Comparison of ENCODE assay signal across 11 mouse cellular contexts in genomic region chr6:145592531-145592998, GRCm38 (mm10). TPM values are rescaled to one million over a fixed set of nuclear protein-coding genes. Genes with fewer than 3 reads are reported as not detected.
A peak's percentile ranks its signal among the peaks of the same experiment; 100 is the strongest.
DNase-seq lines count a peak whose midpoint lies in the region; ATAC-seq and TF ChIP-seq lines count a peak whose summit lies in the region.
"Had no signal": no experiment of that assay in that cellular context is flagged by ENCODE, and none has a peak within 500 bp of the region (broad histone marks: within the 10 kb centered on the region; RNA-seq: fewer than 3 reads in every experiment).

No protein-coding gene starts in this region.

- no peaks in the 10 kb centered on the region for H3K27me3 ChIP-seq in forebrain, embryonic 13.5 days
- no peaks in the 10 kb centered on the region for H3K27me3 ChIP-seq in forebrain, embryonic 10.5 days (ENCODE audit: poor library complexity, severe bottlenecking)
- H3K27me3 ChIP-seq in lung, embryonic 14.5 days (ENCODE audit: insufficient read depth, low read length) = no peaks in the 10 kb centered on the region
- H3K27me3 ChIP-seq in intestine, embryonic 15.5 days (replicated peaks) = no peaks in the 10 kb centered on the region
- H3K27me3 ChIP-seq in midbrain, embryonic 16.5 days (ENCODE audit: control insufficient read depth, insufficient read depth, low read depth, low read length) = no peaks in the 10 kb centered on the region
- H3K27me3 ChIP-seq: heart, embryonic 15.5 days had no signal

- TF ChIP-seq POLR2A in lung, adult 2 months (IDR thresholded peaks at IDR 0.05; ENCODE audit: borderline replicate concordance, extremely low read depth, low read depth, low read length) = no peak

- WGBS in forebrain, embryonic 13.5 days = 65% methylated on average over 8 of the region's 8 CpGs
- WGBS in forebrain, embryonic 10.5 days = 76% methylated on average over 8 of the region's 8 CpGs
- WGBS in lung, embryonic 14.5 days = 35% methylated on average over 8 of the region's 8 CpGs
- 65% methylated on average over 8 of the region's 8 CpGs for whole genome bisulfite sequencing in lung, adult 2 months
- 34% methylated on average over 8 of the region's 8 CpGs for WGBS in intestine, embryonic 15.5 days
- 30% methylated on average over 8 of the region's 8 CpGs for WGBS in midbrain, embryonic 16.5 days

- H3K27ac ChIP-seq in forebrain, embryonic 13.5 days = no peak overlapping the region; the same call in 1 of the 2 replicates
- H3K27ac ChIP-seq in forebrain, embryonic 10.5 days = no peak overlapping the region
- peak overlapping the region; percentile 72 for H3K27ac ChIP-seq in lung, embryonic 14.5 days (ENCODE audit: low read depth)
- peak overlapping the region; percentile 80 for H3K27ac ChIP-seq in intestine, embryonic 15.5 days
- H3K27ac ChIP-seq in midbrain, embryonic 16.5 days (ENCODE audit: low read length) = no peak overlapping the region
- H3K27ac ChIP-seq: heart, embryonic 15.5 days had no signal

- no peaks in the 10 kb centered on the region for H3K9me3 ChIP-seq in forebrain, embryonic 13.5 days (replicated peaks)
- H3K9me3 ChIP-seq in forebrain, embryonic 10.5 days = no peaks in the 10 kb centered on the region
- no peaks in the 10 kb centered on the region for H3K9me3 ChIP-seq in lung, embryonic 14.5 days (ENCODE audit: low read depth, low read length)
- H3K9me3 ChIP-seq in intestine, embryonic 15.5 days = no peaks in the 10 kb centered on the region
- H3K9me3 ChIP-seq in midbrain, embryonic 16.5 days (replicated peaks; ENCODE audit: control insufficient read depth, low read length, poor library complexity, severe bottlenecking) = no peaks in the 10 kb centered on the region
- H3K9me3 ChIP-seq: heart, embryonic 15.5 days had no signal

- no peak for DNase-seq in forebrain, embryonic 10.5 days (ENCODE audit: extremely low spot score, low spot score)
- peak; percentile 92 for DNase-seq in lung, embryonic 14.5 days
- DNase-seq in lung, adult 2 months = no peak
- DNase-seq: B cell, adult 2 months; kidney, postnatal 36 days had no signal

- H3K4me2 ChIP-seq in forebrain, embryonic 13.5 days = no peak overlapping the region
- H3K4me2 ChIP-seq in lung, embryonic 14.5 days = no peak overlapping the region
- H3K4me2 ChIP-seq in intestine, embryonic 15.5 days (replicated peaks) = no peak overlapping the region
- H3K4me2 ChIP-seq in midbrain, embryonic 16.5 days (ENCODE audit: low read length) = no peak overlapping the region
- H3K4me2 ChIP-seq: heart, embryonic 15.5 days had no signal

- no peak for TF ChIP-seq CTCF in lung, embryonic 14.5 days (IDR thresholded peaks at IDR 0.05; ENCODE audit: low read depth)
- no peak for TF ChIP-seq CTCF in lung, adult 2 months (IDR thresholded peaks at IDR 0.05; ENCODE audit: insufficient read depth, low read length)

- H3K36me3 ChIP-seq in forebrain, embryonic 13.5 days (ENCODE audit: poor library complexity, severe bottlenecking) = no peaks in the 10 kb centered on the region
- no peaks in the 10 kb centered on the region for H3K36me3 ChIP-seq in forebrain, embryonic 10.5 days (replicated peaks)
- no peaks in the 10 kb centered on the region for H3K36me3 ChIP-seq in lung, embryonic 14.5 days (ENCODE audit: insufficient read depth)
- no peaks in the 10 kb centered on the region for H3K36me3 ChIP-seq in intestine, embryonic 15.5 days
- H3K36me3 ChIP-seq in midbrain, embryonic 16.5 days (ENCODE audit: control insufficient read depth, insufficient read depth, low read length) = no peaks in the 10 kb centered on the region
- H3K36me3 ChIP-seq: heart, embryonic 15.5 days had no signal

- ATAC-seq in forebrain, embryonic 13.5 days = peak; percentile 59; the same call in 1 of the 2 replicates
- ATAC-seq in lung, embryonic 14.5 days (ENCODE audit: insufficient read depth) = peak; percentile 72
- peak; percentile 60 for ATAC-seq in intestine, embryonic 15.5 days
- peak; percentile 23; the same call in 1 of the 2 replicates for ATAC-seq in midbrain, embryonic 16.5 days
- no peak for ATAC-seq in CD4-positive, CD25-positive, alpha-beta regulatory T cell, adult 4 months
- ATAC-seq in cerebellum, adult (ENCODE audit: insufficient number of reproducible peaks, low FRiP score, low TSS enrichment) = no peak

- no peaks in the 10 kb centered on the region for H3K4me1 ChIP-seq in forebrain, embryonic 13.5 days
- H3K4me1 ChIP-seq in forebrain, embryonic 10.5 days = peaks cover 15% of the 10 kb centered on the region
- peaks cover 27% of the 10 kb centered on the region for H3K4me1 ChIP-seq in lung, embryonic 14.5 days (ENCODE audit: insufficient read depth)
- H3K4me1 ChIP-seq in lung, adult 2 months (ENCODE audit: control insufficient read depth, insufficient read depth, low read length) = peaks cover 4% of the 10 kb centered on the region
- H3K4me1 ChIP-seq in intestine, embryonic 15.5 days (replicated peaks) = peaks cover 18% of the 10 kb centered on the region
- H3K4me1 ChIP-seq in midbrain, embryonic 16.5 days (ENCODE audit: control insufficient read depth, insufficient read depth, low read length) = 0 out of 2 replicates have a peak, but pooled peaks cover 2% of the 10 kb centered on the region

- no peak overlapping the region for H3K9ac ChIP-seq in forebrain, embryonic 13.5 days
- no peak overlapping the region for H3K9ac ChIP-seq in lung, embryonic 14.5 days
- H3K9ac ChIP-seq in intestine, embryonic 15.5 days = no peak overlapping the region
- no peak overlapping the region for H3K9ac ChIP-seq in midbrain, embryonic 16.5 days (ENCODE audit: low read depth, low read length)
- H3K9ac ChIP-seq: heart, embryonic 15.5 days had no signal

- H3K4me3 ChIP-seq in forebrain, embryonic 13.5 days = no peak overlapping the region
- no peak overlapping the region for H3K4me3 ChIP-seq in forebrain, embryonic 10.5 days
- no peak overlapping the region for H3K4me3 ChIP-seq in lung, embryonic 14.5 days (ENCODE audit: low read depth, low read length)
- H3K4me3 ChIP-seq in lung, adult 2 months (replicated peaks; ENCODE audit: extremely low read depth, low read depth, low read length) = no peak overlapping the region
- H3K4me3 ChIP-seq in intestine, embryonic 15.5 days (replicated peaks) = no peak overlapping the region
- H3K4me3 ChIP-seq in midbrain, embryonic 16.5 days (ENCODE audit: low read depth, low read length) = no peak overlapping the region
- H3K4me3 ChIP-seq: heart, embryonic 15.5 days had no signal

RNA-seq across cellular contexts. Expression of gene Lmntd1, which starts 21.6 kb away (rescaled TPM):
- 0.45 and 0.47 TPM in 2 replicates for polyA plus RNA-seq in forebrain, embryonic 13.5 days (2015; fragmentation: Nextera tagmentation; extraction: Ambion mirVana)
- polyA plus RNA-seq in forebrain, embryonic 10.5 days (2016; fragmentation: Nextera tagmentation; extraction: Ambion mirVana) = 0.15 and 0.37 TPM in 2 replicates
- polyA plus RNA-seq in lung, embryonic 14.5 days (2014; fragmentation: Nextera tagmentation; extraction: Ambion mirVana) = 0.29 and 1.0 TPM in 2 replicates
- polyA plus RNA-seq in lung, adult 2 months (2012; rRNA removed) = 1.7 and 4.5 TPM in 2 replicates
- 0.73 and 0.80 TPM in 2 replicates for polyA plus RNA-seq in intestine, embryonic 15.5 days (2015; fragmentation: Nextera tagmentation; extraction: Ambion mirVana)
- polyA plus RNA-seq in midbrain, embryonic 16.5 days (2015; fragmentation: Nextera tagmentation; extraction: Ambion mirVana) = 1.3 and 1.5 TPM in 2 replicates
- not detected for polyA plus RNA-seq in CD4-positive, CD25-positive, alpha-beta regulatory T cell, adult 4 months (2017; shearing (Covaris generic))

RNA-seq across cellular contexts. Expression of gene Tuba3b, which starts 23.0 kb away (rescaled TPM):
- polyA plus RNA-seq in forebrain, embryonic 13.5 days (2015; fragmentation: Nextera tagmentation; extraction: Ambion mirVana) = not detected in 2 replicates
- polyA plus RNA-seq in forebrain, embryonic 10.5 days (2016; fragmentation: Nextera tagmentation; extraction: Ambion mirVana) = not detected in 2 replicates
- polyA plus RNA-seq in lung, embryonic 14.5 days (2014; fragmentation: Nextera tagmentation; extraction: Ambion mirVana) = not detected in 2 replicates
- polyA plus RNA-seq in lung, adult 2 months (2012; rRNA removed) = 0.08 and 0.16 TPM in 2 replicates
- polyA plus RNA-seq in intestine, embryonic 15.5 days (2015; fragmentation: Nextera tagmentation; extraction: Ambion mirVana) = not detected in 2 replicates
- polyA plus RNA-seq in midbrain, embryonic 16.5 days (2015; fragmentation: Nextera tagmentation; extraction: Ambion mirVana) = not detected in 2 replicates
- polyA plus RNA-seq in CD4-positive, CD25-positive, alpha-beta regulatory T cell, adult 4 months (2017; shearing (Covaris generic)) = not detected

Comparison
In these comparisons a context has a peak if more than half of its experiments do, and no peak if none do; other contexts are left out.
1. ATAC-seq: peak in forebrain, embryonic 13.5 days (single experiment), lung, embryonic 14.5 days (single experiment), intestine, embryonic 15.5 days (single experiment) and midbrain, embryonic 16.5 days (single experiment); none in CD4-positive, CD25-positive, alpha-beta regulatory T cell, adult 4 months (single experiment) and cerebellum, adult (single experiment).
2. H3K27ac ChIP-seq: peak in lung, embryonic 14.5 days (single experiment) and intestine, embryonic 15.5 days (single experiment); none in forebrain, embryonic 13.5 days (single experiment), forebrain, embryonic 10.5 days (single experiment) and midbrain, embryonic 16.5 days (single experiment).